Mouse (Mus musculus) gastrocnemius, adult 2 months (tissue): ENCODE data around the gene Mrps12. TPM values are rescaled to one million over a fixed set of nuclear protein-coding genes. Genes with fewer than 3 reads are reported as not detected.

ENCODE experiments used
- DNase-seq: peaks from one replicate; pipeline ENCODE4 v3.0.0; 2022
- H3K27ac ChIP-seq: fragments of 200-600 bp; 2 replicates; pipeline ENCODE4 v1.8.1; 2022; ENCODE audit warnings: mild to moderate bottlenecking
- H3K4me3 ChIP-seq: fragments of 200-600 bp; 2 replicates; pipeline ENCODE4 v1.8.1; 2022; ENCODE audit warnings: mild to moderate bottlenecking, moderate library complexity
- CTCF ChIP-seq: fragments of 200-600 bp; IDR thresholded peaks from 2 replicates; pipeline ENCODE4 v1.8.1; 2022; ENCODE audit warnings: antibody characterized with exemption, mild to moderate bottlenecking, moderate library complexity
- intact Hi-C: fragments of 180-260 bp; cut with DNase I; formaldehyde crosslinking; loops from one replicate; pipeline ENCODE4 v1.15.1; 2025
- total RNA-seq, 2 experiments: library from RNA; stranded (reverse); gene quantifications; 2 replicates each; pipeline ENCODE4 v1.2.3; 2021

The Mrps12 gene
- total RNA-seq, 2 experiments from 2014 or later: 36.0 to 41.0 TPM

DNA sequence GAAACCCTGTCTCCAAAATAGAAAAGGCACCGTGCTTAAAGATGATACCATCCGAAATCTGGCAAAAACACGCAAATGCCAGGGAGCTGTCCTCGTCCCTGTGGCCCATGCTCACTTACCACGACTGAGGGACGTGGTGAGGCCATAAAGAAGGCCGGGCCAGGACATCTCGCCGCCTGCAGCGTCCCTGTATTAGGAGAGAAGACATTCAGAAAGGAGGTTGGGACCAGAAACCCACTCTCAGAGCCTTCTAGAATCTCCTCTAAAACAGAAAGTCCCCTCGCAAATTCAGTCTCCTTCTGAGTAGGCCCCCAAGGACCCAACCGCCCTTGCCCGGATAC lies 282 bp downstream of the Mrps12 start:
- intact Hi-C loops: no loop called here
- no peak for TF ChIP-seq CTCF
- Histone ChIP-seq H3K27ac (peak overlapping the region; percentile 99), H3K4me3 (peak overlapping the region; percentile 90)
- peak; percentile 47 for DNase-seq

- H3K4me3 ChIP-seq: peak overlapping the region; percentile 90
- TF ChIP-seq CTCF: no peak
- peak overlapping the region; percentile 99 for H3K27ac ChIP-seq
- intact Hi-C loops: no loop called here
- no peak for DNase-seq
Measured at GRCm38 (mm10) chr7:28740949-28741348, 671 bp downstream of the Mrps12 start.

DNA sequence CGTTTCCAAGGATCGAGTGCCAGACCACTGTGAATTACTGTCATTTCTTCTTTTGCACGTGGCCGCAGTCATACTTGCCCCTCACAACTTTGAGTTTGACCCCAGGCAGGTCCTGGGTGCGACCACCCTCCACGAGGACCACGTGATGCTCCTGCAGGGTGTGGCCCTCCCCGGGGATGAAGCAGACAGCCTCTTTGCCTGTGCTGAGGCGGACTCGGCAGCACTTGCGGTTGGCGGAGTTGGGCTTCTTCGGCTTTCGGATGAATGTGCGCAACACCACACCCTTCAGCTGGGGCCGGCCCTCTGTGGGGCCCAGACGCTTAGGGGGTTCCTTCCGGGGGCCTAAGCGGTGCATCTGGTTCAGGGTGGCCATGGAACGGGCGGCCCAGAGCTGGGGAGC lies 1.8 kb downstream of the Mrps12 start:
- no peak overlapping the region for H3K4me3 ChIP-seq
- H3K27ac ChIP-seq: no peak overlapping the region
- DNase-seq: no peak
- intact Hi-C loops: no loop called here
- no peak for TF ChIP-seq CTCF

GRCm38 (mm10) chr7:28735701-28736100 lies 5.9 kb downstream of the Mrps12 start:
- DNase-seq: no peak
- Histone ChIP-seq H3K27ac (no peak overlapping the region), H3K4me3 (no peak overlapping the region)
- intact Hi-C loops: no loop called here
- no peak for TF ChIP-seq CTCF

- intact Hi-C loops: no loop called here
- DNase-seq: no peak
- Histone ChIP-seq H3K27ac (no peak overlapping the region), H3K4me3 (peak overlapping the region; percentile 60)
- no peak for TF ChIP-seq CTCF
Measured at GRCm38 (mm10) chr7:28733211-28733610, 8.4 kb downstream of the Mrps12 start.

- no peak for TF ChIP-seq CTCF
- peak; percentile 64 for DNase-seq
- Histone ChIP-seq H3K4me3 (peak overlapping the region; percentile 60), H3K27ac (no peak overlapping the region)
- intact Hi-C loops: no loop called here
Measured at GRCm38 (mm10) chr7:28732341-28733142, 9.1 kb downstream of the Mrps12 start.

- no peak overlapping the region for H3K4me3 ChIP-seq
- peak overlapping the region; percentile 29; the same call in 1 of the 2 replicates for H3K27ac ChIP-seq
- DNase-seq: peak; percentile 73
- peak; percentile 60 for TF ChIP-seq CTCF
- intact Hi-C loops: loop anchor here (2.0 to 10.0 kb wide), 3 partner anchors 123 to 280 kb away; no protein-coding TSS in a partner anchor
Measured at GRCm38 (mm10) chr7:28727649-28728340, 13.8 kb downstream of the Mrps12 start.

- peak; percentile 85 for DNase-seq
- Histone ChIP-seq H3K4me3 (no peak overlapping the region), H3K27ac (peak overlapping the region; percentile 31; the same call in 1 of the 2 replicates)
- peak; percentile 99; the same call in 1 of the 2 replicates for TF ChIP-seq CTCF
- intact Hi-C loops: loop anchor here (2.0 to 10.0 kb wide), 3 partner anchors 122 to 279 kb away; no protein-coding TSS in a partner anchor
Measured at GRCm38 (mm10) chr7:28726600-28726999, 15.0 kb downstream of the Mrps12 start.

DNA sequence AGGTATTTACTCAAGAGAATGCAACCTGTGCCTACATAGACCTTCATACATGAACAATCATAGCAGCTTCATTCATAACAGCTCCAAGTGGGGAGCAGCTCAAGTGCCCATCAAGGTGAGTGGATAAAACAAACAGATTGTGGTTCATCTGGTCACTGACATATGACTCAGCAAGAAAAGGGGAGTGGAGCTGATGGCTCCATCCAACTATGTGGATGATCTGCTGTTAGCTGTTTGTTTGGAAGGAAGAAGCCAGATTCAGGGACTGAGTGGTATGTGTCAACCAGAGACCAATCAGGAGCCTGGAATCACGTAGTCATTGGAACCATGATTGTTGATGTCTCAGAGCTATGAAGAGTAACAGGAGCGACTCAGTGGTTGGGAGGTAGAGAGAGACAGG lies 17.0 kb downstream of the Mrps12 start:
- no peak for TF ChIP-seq CTCF
- intact Hi-C loops: loop anchor here (5.0 to 10.0 kb wide), 2 partner anchors 120 to 277 kb away; no protein-coding TSS in a partner anchor
- no peak for DNase-seq
- Histone ChIP-seq H3K4me3 (no peak overlapping the region), H3K27ac (no peak overlapping the region)

- no peak overlapping the region for H3K4me3 ChIP-seq
- no peak; the same call in 1 of the 2 replicates for TF ChIP-seq CTCF
- DNase-seq: no peak
- intact Hi-C loops: loop anchor here (10.0 kb wide), 1 partner anchor 117 kb away; no protein-coding TSS in a partner anchor
- H3K27ac ChIP-seq: no peak overlapping the region
Measured at GRCm38 (mm10) chr7:28722079-28722478, 19.5 kb downstream of the Mrps12 start.

GRCm38 (mm10) chr7:28720753-28721537 lies 20.7 kb downstream of the Mrps12 start:
- Histone ChIP-seq H3K4me3 (no peak overlapping the region), H3K27ac (no peak overlapping the region)
- no peak for DNase-seq
- no peak for TF ChIP-seq CTCF
- intact Hi-C loops: loop anchor here (10.0 kb wide), 1 partner anchor 116 kb away; no protein-coding TSS in a partner anchor

GRCm38 (mm10) chr7:28719650-28720049 lies 22.0 kb downstream of the Mrps12 start:
- intact Hi-C loops: loop anchor here (10.0 kb wide), 1 partner anchor 115 kb away; no protein-coding TSS in a partner anchor
- no peak for DNase-seq
- no peak for TF ChIP-seq CTCF
- H3K4me3 ChIP-seq: no peak overlapping the region
- H3K27ac ChIP-seq: no peak overlapping the region
